Mouse (Mus musculus) forebrain, postnatal 0 days (tissue): ENCODE measurements around the gene Htr2b. TPM values are rescaled to one million over a fixed set of nuclear protein-coding genes. Genes with fewer than 3 reads are reported as not detected.

Source experiments
- ATAC-seq: fragments of 200-750 bp; cut with Nextera tagmentation; 2 replicates; pipeline ENCODE4 v1.8.0; 2017; ENCODE audit warnings: mild to moderate bottlenecking, moderate library complexity
- DNase-seq: peaks from one replicate; pipeline ENCODE4 v3.0.0-alpha.2; 2015
- H3K27ac ChIP-seq: fragments of 300-500 bp; sonication (generic); 2 replicates; pipeline ENCODE4 v1.5.1; 2014; ENCODE audit warnings: low read depth, mild to moderate bottlenecking, antibody characterized with exemption, low read length, moderate library complexity, mixed read lengths
- H3K27me3 ChIP-seq: fragments of 300-500 bp; sonication (generic); 2 replicates; pipeline ENCODE4 v1.6.1; 2014; ENCODE audit warnings: mild to moderate bottlenecking, low read length, mixed read lengths; ENCODE audit not compliant: insufficient read depth
- H3K36me3 ChIP-seq: fragments of 300-500 bp; sonication (generic); 2 replicates; pipeline ENCODE4 v1.6.1; 2014; ENCODE audit warnings: mild to moderate bottlenecking, moderate library complexity; ENCODE audit not compliant: insufficient read depth
- H3K4me1 ChIP-seq: fragments of 300-500 bp; sonication (generic); 2 replicates; pipeline ENCODE4 v1.6.1; 2014; ENCODE audit warnings: antibody characterized with exemption; ENCODE audit not compliant: insufficient read depth
- H3K4me2 ChIP-seq: fragments of 300-500 bp; sonication (generic); 2 replicates; pipeline ENCODE4 v1.6.1; 2014; ENCODE audit warnings: low read depth, mild to moderate bottlenecking, moderate library complexity
- H3K4me3 ChIP-seq: fragments of 300-500 bp; sonication (generic); 2 replicates; pipeline ENCODE4 v1.5.1; 2014; ENCODE audit warnings: low read depth, low read length, mixed read lengths
- H3K9ac ChIP-seq: fragments of 300-500 bp; sonication (generic); 2 replicates; pipeline ENCODE4 v1.6.1; 2014; ENCODE audit warnings: mild to moderate bottlenecking
- H3K9me3 ChIP-seq: fragments of 300-500 bp; sonication (generic); 2 replicates; pipeline ENCODE4 v1.6.1; 2016; ENCODE audit warnings: low read length
- CTCF ChIP-seq: sonication (generic); IDR thresholded peaks from 2 replicates; pipeline ENCODE4 v1.5.1; 2016; ENCODE audit warnings: antibody characterized with exemption, control low read depth, low read depth
- WGBS: fragments of 180-500 bp; shearing (Covaris S2); extraction: QIAGEN DNeasy Blood & Tissue Kit; methylation state at CpG from one replicate; pipeline ENCODE4 v1.1.7; 2014; 5-methylcytosine and 5-hydroxymethylcytosine counted together
- polyA plus RNA-seq: library from polyadenylated mRNA; unstranded; fragments of >200 nt; fragmentation: Nextera tagmentation; extraction: Ambion mirVana; gene quantifications from 2 replicates; pipeline ENCODE4 v1.2.1, GENCODE M21; 2015
- total RNA-seq: library from RNA; depleted of rRNA; stranded (reverse); fragments of >200 nt; gene quantifications from 2 replicates; pipeline ENCODE4 v1.2.3, GENCODE M21; 2014

The Htr2b gene
- total and polyA plus RNA-seq, 2 experiments from 2014 or later: 0.22 TPM; not detected in 1

- Histone ChIP-seq H3K4me3 (no peak overlapping the region), H3K9ac (no peak overlapping the region), H3K9me3 (no peaks in the 10 kb centered on the region), H3K4me2 (no peak overlapping the region), H3K4me1 (no peaks in the 10 kb centered on the region), H3K27me3 (no peaks in the 10 kb centered on the region), H3K27ac (no peak overlapping the region), H3K36me3 (peaks cover 22% of the 10 kb centered on the region)
- ATAC-seq (no peak), DNase-seq (no peak)
- no peak for TF ChIP-seq CTCF
- WGBS: 91% methylated on average over 3 of the region's 3 CpGs
These were observed 2.4 kb upstream of the Htr2b start for GRCm38 (mm10) chr1:86114141-86114540.

GRCm38 (mm10) chr1:86105054-86105453 lies 6.7 kb downstream of the Htr2b start:
- Histone ChIP-seq H3K4me3 (no peak overlapping the region), H3K27ac (no peak overlapping the region), H3K4me2 (no peak overlapping the region), H3K9me3 (no peaks in the 10 kb centered on the region), H3K4me1 (no peaks in the 10 kb centered on the region), H3K9ac (no peak overlapping the region), H3K27me3 (no peaks in the 10 kb centered on the region), H3K36me3 (0 out of 2 replicates have a peak, but pooled peaks cover 5% of the 10 kb centered on the region)
- 89% methylated on average over 1 of the region's 1 CpGs for WGBS
- ATAC-seq: no peak
- no peak for DNase-seq
- TF ChIP-seq CTCF: no peak

- WGBS: 85% methylated on average over 7 of the region's 7 CpGs
- peaks cover 51% of the 10 kb centered on the region for H3K36me3 ChIP-seq
These were observed 17.4 kb downstream of the Htr2b start for GRCm38 (mm10) chr1:86094413-86094812.

GRCm38 (mm10) chr1:86076565-86076964 lies 35.2 kb downstream of the Htr2b start:
- no peak for TF ChIP-seq CTCF
- Histone ChIP-seq H3K27me3 (no peaks in the 10 kb centered on the region), H3K27ac (no peak overlapping the region), H3K9me3 (no peaks in the 10 kb centered on the region), H3K4me3 (no peak overlapping the region), H3K4me2 (no peak overlapping the region), H3K9ac (no peak overlapping the region), H3K4me1 (no peaks in the 10 kb centered on the region), H3K36me3 (peaks cover 67% of the 10 kb centered on the region)
- no peak for ATAC-seq
- no peak for DNase-seq
- 95% methylated on average over 2 of the region's 2 CpGs for WGBS

More at GRCm38 (mm10) chr1:86094413-86094812, 17.4 kb downstream of the Htr2b start:
- TF ChIP-seq CTCF: no peak
- no peak overlapping the region for H3K4me2 ChIP-seq
- H3K9ac ChIP-seq: no peak overlapping the region
- H3K9me3 ChIP-seq: no peaks in the 10 kb centered on the region
- DNase-seq (no peak), ATAC-seq (no peak)
- no peak overlapping the region for H3K27ac ChIP-seq
- H3K4me1 ChIP-seq: no peaks in the 10 kb centered on the region
- H3K27me3 ChIP-seq: no peaks in the 10 kb centered on the region
- no peak overlapping the region for H3K4me3 ChIP-seq

- Histone ChIP-seq H3K4me1 (peaks cover 8% of the 10 kb centered on the region), H3K9ac (peak within 1 kb of the TSS; percentile 94), H3K27ac (peak within 1 kb of the TSS; percentile 81), H3K36me3 (no peaks in the 10 kb centered on the region), H3K27me3 (no peaks in the 10 kb centered on the region), H3K4me3 (peak within 1 kb of the TSS; percentile 90), H3K4me2 (peak within 1 kb of the TSS; percentile 67), H3K9me3 (no peaks in the 10 kb centered on the region)
- ATAC-seq (peak; percentile 95), DNase-seq (peak; percentile 96)
- under 1% methylated on average over 47 of the region's 47 CpGs for WGBS
- peak; percentile 92 for TF ChIP-seq CTCF
These were observed 47.3 kb downstream of the Htr2b start, which contains the start of gene Psmd1 for GRCm38 (mm10) chr1:86064271-86064991. Psmd1 (plus strand) TSS chr1:86064387.

- peaks cover 8% of the 10 kb centered on the region for H3K4me1 ChIP-seq
- DNase-seq (no peak), ATAC-seq (no peak)
- H3K9ac ChIP-seq: no peak overlapping the region
- H3K27me3 ChIP-seq: no peaks in the 10 kb centered on the region
- 84% methylated on average over 6 of the region's 6 CpGs for WGBS
- no peak overlapping the region for H3K27ac ChIP-seq
- peak; percentile 40 for TF ChIP-seq CTCF
- no peak overlapping the region for H3K4me3 ChIP-seq
- H3K9me3 ChIP-seq: no peaks in the 10 kb centered on the region
- H3K4me2 ChIP-seq: no peak overlapping the region
- H3K36me3 ChIP-seq: no peaks in the 10 kb centered on the region
These were observed 49.2 kb downstream of the Htr2b start for GRCm38 (mm10) chr1:86062523-86062922.
